Mouse (Mus musculus) left cerebral cortex, adult 18-20 months (tissue): ENCODE results near the gene Ccdc137. TPM values are rescaled to one million over a fixed set of nuclear protein-coding genes. Genes with fewer than 3 reads are reported as not detected.

Experiments used
- DNase-seq, 2 experiments: peaks; one replicate each; pipeline ENCODE4 v3.0.0; 2021 to 2022; ENCODE audit warnings: low spot score in 2 of 2, mixed read lengths in 1 of 2
- total RNA-seq, 2 experiments: library from RNA; stranded (reverse); gene quantifications; 2 replicates each; pipeline ENCODE4 v1.2.3; 2021

Gene Ccdc137
- total RNA-seq, 2 experiments from 2014 or later, result 26.4 to 29.1 TPM

- DNase-seq, result no peak
These were observed 40.3 kb downstream of the Ccdc137 start for GRCm38 (mm10) chr11:120498226-120498625.

DNA sequence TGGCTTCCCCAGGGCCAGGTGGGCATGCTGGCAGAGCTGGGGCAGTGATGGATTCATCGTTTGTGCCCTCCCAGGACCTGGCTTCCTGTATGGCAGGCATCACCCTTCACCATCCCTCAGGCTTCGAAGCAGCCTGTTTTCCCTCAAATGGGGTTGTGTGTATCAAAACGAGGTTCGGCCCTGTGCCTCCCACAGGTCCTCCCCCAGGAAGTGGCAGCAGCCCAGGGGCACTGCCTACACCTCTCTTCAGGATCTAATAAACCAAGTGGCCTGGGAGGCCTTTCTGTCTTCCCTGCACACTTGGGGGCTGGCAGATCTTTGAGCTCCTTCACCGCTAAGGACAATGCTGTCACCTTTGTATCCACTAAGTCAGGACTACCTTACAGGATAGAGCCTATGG, 41.0 kb downstream of the Ccdc137 start:
- DNase-seq, result no peak

DNA sequence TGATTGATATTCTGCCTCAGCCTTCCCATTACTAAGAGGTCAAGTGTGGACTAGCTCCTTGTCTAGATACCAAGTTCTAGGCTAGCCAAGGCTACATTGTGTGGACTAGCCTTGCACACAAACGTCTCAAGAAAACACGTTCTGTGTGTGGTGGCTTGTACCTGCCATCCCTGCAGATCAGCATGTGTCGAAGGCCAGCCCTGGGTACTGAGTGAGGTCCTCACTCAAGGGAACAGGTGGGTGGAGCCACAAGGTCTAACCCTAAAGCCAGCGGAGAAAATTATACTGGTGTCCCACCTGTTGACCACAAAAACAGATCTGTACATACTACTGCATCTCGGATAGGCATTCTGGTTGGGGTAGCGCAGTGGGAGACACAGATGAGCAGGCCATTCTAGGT, 42.0 kb downstream of the Ccdc137 start:
- no peak for DNase-seq

DNA sequence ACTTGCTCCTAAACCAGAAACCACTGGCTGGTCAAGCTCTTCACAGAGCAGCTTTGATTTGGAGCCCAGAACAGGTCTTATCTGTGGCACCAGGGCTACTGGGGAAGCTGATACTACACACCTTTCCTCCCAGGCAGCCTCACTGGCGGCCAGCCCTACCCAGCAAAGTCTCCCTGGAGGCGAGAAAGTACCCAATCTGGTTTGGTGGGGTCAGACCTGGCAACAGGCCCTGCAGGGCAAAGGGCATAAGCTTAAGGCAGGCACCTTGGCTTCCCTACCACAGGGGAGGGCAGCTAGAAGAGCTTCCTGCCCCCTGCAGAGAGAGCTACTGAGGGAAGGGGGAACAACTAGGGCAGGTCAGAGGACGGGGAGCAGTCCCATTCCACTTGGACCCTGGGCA, 42.4 kb downstream of the Ccdc137 start:
- no peak for DNase-seq

DNA sequence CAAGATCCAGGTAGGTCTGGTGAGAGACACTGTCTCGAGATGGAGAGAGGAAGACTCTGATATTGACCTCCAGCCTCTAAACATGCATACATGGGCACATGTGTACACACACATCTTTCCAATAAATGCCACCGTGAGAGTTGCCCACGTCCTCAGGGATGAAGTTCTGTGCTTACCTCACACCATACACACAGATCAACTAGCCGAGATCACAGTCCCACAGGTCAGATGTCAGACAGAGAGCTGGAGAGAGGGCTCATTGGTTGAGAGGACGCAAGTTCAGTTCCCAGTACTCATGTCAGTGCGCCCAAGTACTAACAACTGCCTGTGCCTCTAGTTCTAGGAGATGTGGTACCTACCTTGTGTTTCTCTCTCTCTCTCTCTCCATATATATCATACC, 43.1 kb downstream of the Ccdc137 start:
- DNase-seq, result no peak

- no peak for DNase-seq
These were observed 43.8 kb downstream of the Ccdc137 start for GRCm38 (mm10) chr11:120501701-120502100.

DNA sequence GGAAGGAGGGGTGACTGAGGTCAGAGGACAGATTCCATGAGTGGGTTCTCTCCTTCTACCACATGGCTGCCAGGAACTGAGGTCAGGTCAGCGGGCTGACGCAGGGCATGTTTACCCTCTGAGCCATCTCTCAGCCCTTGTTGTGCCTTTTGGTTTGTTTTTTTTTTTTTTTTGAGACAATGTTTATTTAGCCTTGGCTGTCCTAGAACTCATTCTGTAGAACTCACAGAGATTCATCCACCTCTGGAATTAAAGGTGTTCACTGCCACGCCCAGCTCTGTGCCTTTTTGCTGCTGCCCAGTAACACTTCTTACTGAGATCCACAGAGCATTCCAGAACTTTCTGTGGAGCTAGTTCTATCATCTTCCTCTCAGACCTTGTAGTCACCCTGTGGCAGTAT, 47.7 kb downstream of the Ccdc137 start:
- DNase-seq, result no peak

DNA sequence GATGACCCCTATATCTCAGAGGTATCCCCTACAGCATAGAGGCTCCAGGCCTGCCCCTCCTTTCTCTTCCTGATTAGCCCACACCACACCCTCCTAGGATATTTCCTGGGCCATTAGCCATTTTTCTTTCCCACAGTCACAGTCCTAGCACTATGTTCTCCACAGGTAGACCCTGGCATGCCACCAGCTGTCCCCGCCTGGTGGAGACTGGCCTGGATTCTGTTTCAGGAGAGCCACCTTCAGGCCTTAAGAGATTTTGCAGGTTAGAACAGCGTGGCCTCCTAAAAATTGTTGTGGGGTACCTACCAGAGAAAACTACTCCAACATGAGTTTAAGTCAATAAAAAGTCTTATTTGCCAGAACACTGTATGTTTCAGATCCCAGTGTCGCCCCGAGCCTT, 49.0 kb downstream of the Ccdc137 start:
- DNase-seq, result no peak

DNA sequence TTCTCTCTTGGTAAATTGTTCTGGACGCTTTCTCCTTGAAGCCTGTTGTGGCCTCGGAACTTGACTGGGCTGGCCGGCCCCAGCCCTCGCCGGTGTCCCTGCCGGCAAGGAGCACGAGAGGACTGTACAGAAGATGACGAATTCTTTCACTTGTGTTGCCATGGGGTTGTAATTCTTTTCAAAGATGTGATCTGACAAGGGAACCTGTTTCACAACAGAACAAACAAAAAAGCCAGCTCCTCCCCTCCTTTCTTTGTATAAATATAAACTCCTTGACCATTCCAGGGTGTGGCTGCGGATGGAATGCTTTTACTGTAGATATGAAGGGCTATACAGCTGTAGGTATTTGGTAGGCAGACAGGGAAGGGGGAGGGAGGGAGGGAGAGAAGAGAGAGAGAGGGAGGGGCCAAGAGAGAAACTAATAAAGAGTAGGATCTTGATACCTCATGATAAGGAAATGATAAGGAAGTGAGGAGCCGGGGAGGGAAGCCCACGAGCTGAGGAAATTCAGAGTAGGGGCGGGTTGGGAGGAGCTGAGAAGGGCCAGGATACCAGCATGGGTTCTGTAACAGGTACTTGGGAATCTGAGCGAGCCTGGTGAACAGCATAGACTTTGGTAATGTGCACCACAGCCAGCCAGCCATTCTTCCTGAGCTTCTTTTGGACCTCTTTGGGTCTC, 49.8 kb downstream of the Ccdc137 start:
- DNase-seq, result no peak

- no peak for DNase-seq
These were observed 50.5 kb downstream of the Ccdc137 start for GRCm38 (mm10) chr11:120508290-120508870.

GRCm38 (mm10) chr11:120509940-120510339, 52.0 kb downstream of the Ccdc137 start:
- no peak for DNase-seq

DNA sequence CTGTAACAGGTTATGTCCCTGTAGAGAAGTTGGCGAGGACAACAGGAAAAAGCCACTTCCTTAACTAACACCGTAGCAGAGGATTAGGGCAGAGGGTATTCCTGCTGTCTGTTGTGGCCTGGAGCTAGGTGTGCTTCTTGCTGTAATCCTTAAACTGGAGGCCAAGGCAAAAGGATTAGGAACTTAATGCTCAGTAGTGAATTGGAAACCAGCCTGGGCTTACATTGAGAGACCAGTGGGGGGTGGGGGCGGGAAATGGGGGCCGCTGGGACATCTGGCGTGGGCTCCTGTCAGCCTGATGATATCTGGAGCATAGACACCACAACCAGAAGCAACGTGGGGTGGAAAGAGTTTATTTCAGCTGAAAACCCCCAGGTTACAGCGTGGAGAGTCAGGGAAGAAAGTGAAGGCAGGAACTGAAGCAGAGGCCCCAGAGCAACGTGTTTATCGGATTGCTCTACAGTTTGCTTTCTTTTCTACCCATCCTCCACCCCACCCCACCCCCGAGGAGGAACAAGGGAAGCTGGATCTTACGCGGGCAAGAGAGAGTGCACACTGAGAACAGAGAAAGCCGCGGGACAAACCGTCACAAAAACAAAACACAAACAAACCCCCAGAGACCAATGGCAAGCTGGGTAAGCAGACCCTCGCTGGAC, 52.6 kb downstream of the Ccdc137 start:
- DNase-seq, result no peak

- DNase-seq, result no peak
These were observed 55.0 kb downstream of the Ccdc137 start for GRCm38 (mm10) chr11:120512790-120513453.

Other genes with a start within 250 kb of the Ccdc137 start
- 10 to 100 TPM; 18.8 to 19.0 TPM for gene Bahcc1, start 225.2 kb upstream of the Ccdc137 start, total RNA-seq
- gene Actg1, start 109.6 kb upstream of the Ccdc137 start, total RNA-seq, result 1,000 to 10,000 TPM; 1,195 to 1,258 TPM
- not detected for gene Fscn2, start 96.6 kb upstream of the Ccdc137 start, total RNA-seq
- gene Faap100, start 79.4 kb upstream of the Ccdc137 start, total RNA-seq, result 10 to 100 TPM; 11.6 to 15.6 TPM
- gene Nploc4, start 20.4 kb upstream of the Ccdc137 start, total RNA-seq, result 10 to 100 TPM; 65.2 TPM
- gene Tspan10, start 15.5 kb upstream of the Ccdc137 start, total RNA-seq, result 1 to 10 TPM; 1.8 to 3.3 TPM
- under 1 TPM; 0.40 to 0.58 TPM for gene Pde6g, start 4.6 kb upstream of the Ccdc137 start, total RNA-seq
- gene Oxld1, start within 50 bp of the Ccdc137 start, total RNA-seq, result 10 to 100 TPM; 13.0 to 16.4 TPM
- gene Arl16, start 9.5 kb downstream of the Ccdc137 start, total RNA-seq, result 10 to 100 TPM; 47.2 to 49.7 TPM
- gene Mrpl12, start 26.5 kb downstream of the Ccdc137 start, total RNA-seq, result 10 to 100 TPM; 64.4 to 74.4 TPM
- 10 to 100 TPM; 19.6 to 22.6 TPM for gene Slc25a10, start 33.7 kb downstream of the Ccdc137 start, total RNA-seq
- gene Gcgr, start 72.6 kb downstream of the Ccdc137 start, total RNA-seq, result under 1 TPM in 1 of 2 experiments, not detected in 1; 0.52 TPM
- gene Mcrip1, start 91.6 kb downstream of the Ccdc137 start, total RNA-seq, result 10 to 100 TPM; 74.9 to 77.0 TPM
- gene Ppp1r27, start 93.0 kb downstream of the Ccdc137 start, total RNA-seq, result not detected
- 100 to 1,000 TPM; 127 to 129 TPM for gene P4hb, start 115.1 kb downstream of the Ccdc137 start, total RNA-seq
- 100 to 1,000 TPM; 310 to 324 TPM for gene Arhgdia, start 123.5 kb downstream of the Ccdc137 start, total RNA-seq
- 10 to 100 TPM; 60.8 to 62.9 TPM for gene Alyref, start 140.2 kb downstream of the Ccdc137 start, total RNA-seq
- 10 to 100 TPM; 95.1 to 98.8 TPM for gene Anapc11, start 140.3 kb downstream of the Ccdc137 start, total RNA-seq
- gene Npb, start 150.4 kb downstream of the Ccdc137 start, total RNA-seq, result 1 to 10 TPM in 1 of 2 experiments, not detected in 1; 1.3 TPM
- 100 to 1,000 TPM; 124 to 136 TPM for gene Pcyt2, start 159.8 kb downstream of the Ccdc137 start, total RNA-seq
- gene Sirt7, start 167.1 kb downstream of the Ccdc137 start, total RNA-seq, result 10 to 100 TPM; 34.9 to 38.6 TPM
- gene Mafg, start 175.5 kb downstream of the Ccdc137 start, total RNA-seq, result 10 to 100 TPM; 86.8 to 94.3 TPM
- gene Pycr1, start 185.7 kb downstream of the Ccdc137 start, total RNA-seq, result 1 to 10 TPM; 1.0 to 1.6 TPM
- gene Myadml2, start 190.0 kb downstream of the Ccdc137 start, total RNA-seq, result 1 to 10 TPM; 7.3 to 8.2 TPM
- gene Notum, start 203.1 kb downstream of the Ccdc137 start, total RNA-seq, result 1 to 10 TPM; 2.7 to 5.0 TPM
- gene Aspscr1, start 214.9 kb downstream of the Ccdc137 start, total RNA-seq, result 10 to 100 TPM; 51.1 to 57.7 TPM